Mouse (Mus musculus) mesoderm, embryonic 11.5 days (tissue): ENCODE data around the gene Bola1.
"Not testable (repeated sequence)": the region's sequence is repeated elsewhere in the genome, so short reads cannot be mapped to it uniquely, and the experiment has no call there.

Source experiments
- DNase-seq: peaks from one replicate; pipeline ENCODE4 v3.0.0-alpha.2; 2012; ENCODE audit warnings: low read depth, low spot score

The Bola1 gene

GRCm38 (mm10) chr3:96226695-96227648 is 7.5 kb upstream of the Bola1 start:
- no peak for DNase-seq

- no peak for DNase-seq
These were observed 5.9 kb upstream of the Bola1 start for GRCm38 (mm10) chr3:96225421-96225820.

- DNase-seq = no peak
These were observed 3.3 kb upstream of the Bola1 start for GRCm38 (mm10) chr3:96222774-96223173.

GRCm38 (mm10) chr3:96221640-96222038 is 2.1 kb upstream of the Bola1 start:
- no peak for DNase-seq

GRCm38 (mm10) chr3:96220765-96221639 is 1.5 kb upstream of the Bola1 start, which contains the start of the genes Hist2h2ac and Hist2h2be:
Gene Hist2h2ac (minus strand): TSS chr3:96220880.
Gene Hist2h2be (plus strand): TSS chr3:96221119.
- DNase-seq = peak; percentile 89

- peak; percentile 62 for DNase-seq
These were observed 739 bp upstream of the Bola1 start for GRCm38 (mm10) chr3:96220131-96220764.

- no peak for DNase-seq
These were observed 293 bp downstream of the Bola1 start for GRCm38 (mm10) chr3:96219191-96219641.

- peak; percentile 35 for DNase-seq
These were observed 10.3 kb downstream of the Bola1 start for GRCm38 (mm10) chr3:96209242-96209641.

- no peak for DNase-seq
These were observed 11.7 kb downstream of the Bola1 start for GRCm38 (mm10) chr3:96207819-96208218.

- no peak for DNase-seq
These were observed 19.8 kb downstream of the Bola1 start for GRCm38 (mm10) chr3:96199731-96200130.

- DNase-seq = not testable (repeated sequence)
These were observed 20.8 kb downstream of the Bola1 start for GRCm38 (mm10) chr3:96198601-96199251.

- no peak for DNase-seq
These were observed 21.3 kb downstream of the Bola1 start for GRCm38 (mm10) chr3:96198181-96198580.

- peak; percentile 90 for DNase-seq
These were observed 22.3 kb downstream of the Bola1 start for GRCm38 (mm10) chr3:96197129-96197749.

- no peak for DNase-seq
These were observed 22.9 kb downstream of the Bola1 start for GRCm38 (mm10) chr3:96196437-96197128.

GRCm38 (mm10) chr3:96195616-96196313 is 23.7 kb downstream of the Bola1 start:
- DNase-seq = no peak

GRCm38 (mm10) chr3:96194966-96195365 is 24.5 kb downstream of the Bola1 start:
- no peak for DNase-seq

GRCm38 (mm10) chr3:96192977-96193376 is 26.5 kb downstream of the Bola1 start:
- no peak for DNase-seq

- no peak for DNase-seq
These were observed 37.1 kb downstream of the Bola1 start for GRCm38 (mm10) chr3:96182382-96182776.
